Mouse (Mus musculus) heart, embryonic 16.5 days (tissue): ENCODE data around the gene Ncbp2. TPM values are rescaled to one million over a fixed set of nuclear protein-coding genes. Genes with fewer than 3 reads are reported as not detected.
"Not testable (repeated sequence)": the region's sequence is repeated elsewhere in the genome, so short reads cannot be mapped to it uniquely, and the experiment has no call there.

ENCODE experiments used
- ATAC-seq: fragments of 200-750 bp; cut with Nextera tagmentation; replicated peaks from 2 replicates; pipeline ENCODE4 v1.8.0; 2017; ENCODE audit warnings: moderate number of reproducible peaks; ENCODE audit not compliant: insufficient read depth, low FRiP score; ENCODE audit errors: extremely low read depth
- H3K27ac ChIP-seq: fragments of 300-500 bp; sonication (generic); 2 replicates; pipeline ENCODE4 v1.5.1; 2014; ENCODE audit warnings: mild to moderate bottlenecking, low read length, control low read depth, moderate library complexity
- H3K27me3 ChIP-seq: fragments of 300-500 bp; sonication (generic); 2 replicates; pipeline ENCODE4 v1.6.1; 2014; ENCODE audit warnings: low read length, mixed read lengths; ENCODE audit not compliant: control insufficient read depth, insufficient read depth
- H3K36me3 ChIP-seq: fragments of 300-500 bp; sonication (generic); 2 replicates; pipeline ENCODE4 v1.6.1; 2014; ENCODE audit not compliant: control insufficient read depth, insufficient read depth
- H3K4me1 ChIP-seq: fragments of 300-500 bp; sonication (generic); 2 replicates; pipeline ENCODE4 v1.6.1; 2014; ENCODE audit warnings: low read length, mixed read lengths; ENCODE audit not compliant: control insufficient read depth, insufficient read depth
- H3K4me2 ChIP-seq: fragments of 300-500 bp; sonication (generic); 2 replicates; pipeline ENCODE4 v1.6.1; 2014; ENCODE audit warnings: low read depth, mild to moderate bottlenecking, control low read depth, low read length
- H3K4me3 ChIP-seq: fragments of 300-500 bp; sonication (generic); 2 replicates; pipeline ENCODE4 v1.5.1; 2014; ENCODE audit warnings: mild to moderate bottlenecking, control low read depth, low read length
- H3K9ac ChIP-seq: fragments of 300-500 bp; sonication (generic); 2 replicates; pipeline ENCODE4 v1.6.1; 2014; ENCODE audit warnings: low read length, control low read depth
- H3K9me3 ChIP-seq: fragments of 300-500 bp; sonication (generic); replicated peaks from 2 replicates; pipeline ENCODE4 v1.6.1; 2016; ENCODE audit warnings: low read length; ENCODE audit not compliant: control insufficient read depth
- WGBS: fragments of 180-500 bp; shearing (Covaris S2); extraction: QIAGEN DNeasy Blood & Tissue Kit; methylation state at CpG from one replicate; pipeline ENCODE4 v1.1.7; 2014; 5-methylcytosine and 5-hydroxymethylcytosine counted together
- polyA plus RNA-seq: library from polyadenylated mRNA; unstranded; fragments of >200 nt; fragmentation: Nextera tagmentation; extraction: Ambion mirVana; gene quantifications from 2 replicates; pipeline ENCODE4 v1.2.1, GENCODE M21; 2015

Gene Ncbp2
- polyA plus RNA-seq, 1 experiment from 2014 or later, result 64.4 TPM

DNA sequence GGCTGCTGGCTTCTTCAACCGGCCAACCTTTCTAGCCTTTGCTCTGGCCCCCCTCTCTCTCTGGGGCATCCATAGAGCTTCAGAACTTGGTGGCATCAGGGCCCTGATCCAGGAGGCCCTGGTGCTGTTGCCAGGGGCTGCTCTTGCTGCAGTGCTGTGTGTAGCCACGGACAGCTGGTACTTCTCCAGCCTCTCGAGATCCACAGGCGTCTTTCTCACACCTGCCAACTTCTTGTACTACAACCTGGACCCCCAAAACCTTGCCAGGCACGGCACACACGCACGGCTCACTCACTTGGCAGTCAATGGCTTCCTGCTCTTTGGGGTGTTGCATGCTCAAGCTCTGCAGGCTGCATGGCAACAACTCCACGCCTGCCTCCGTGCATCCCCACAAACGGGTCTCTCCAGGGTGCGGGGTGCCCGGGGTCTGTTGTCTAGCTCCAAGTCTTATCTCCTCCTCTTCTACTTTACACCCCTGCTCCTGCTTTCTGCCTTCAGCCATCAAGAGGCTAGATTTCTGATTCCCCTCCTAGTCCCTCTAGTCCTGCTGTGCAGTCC, 3.5 kb upstream of the Ncbp2 start:
- Histone ChIP-seq H3K27me3 (no peaks in the 10 kb centered on the region), H3K27ac (no peak overlapping the region), H3K4me2 (no peak overlapping the region), H3K9me3 (no peaks in the 10 kb centered on the region), H3K4me1 (peaks cover 19% of the 10 kb centered on the region), H3K4me3 (no peak overlapping the region), H3K36me3 (no peaks in the 10 kb centered on the region; the same call in 1 of the 2 replicates), H3K9ac (no peak overlapping the region)
- no peak for ATAC-seq
- WGBS, result 83% methylated on average over 12 of the region's 12 CpGs

GRCm38 (mm10) chr16:31945372-31945771, 2.9 kb upstream of the Ncbp2 start:
- 89% methylated on average over 6 of the region's 6 CpGs for WGBS
- Histone ChIP-seq H3K27me3 (no peaks in the 10 kb centered on the region), H3K4me1 (peaks cover 19% of the 10 kb centered on the region), H3K4me2 (no peak overlapping the region), H3K27ac (no peak overlapping the region), H3K36me3 (no peaks in the 10 kb centered on the region; the same call in 1 of the 2 replicates), H3K4me3 (no peak overlapping the region), H3K9ac (no peak overlapping the region), H3K9me3 (no peaks in the 10 kb centered on the region)
- no peak for ATAC-seq

- H3K36me3 ChIP-seq, ATAC-seq, H3K9me3 ChIP-seq, H3K9ac ChIP-seq, H3K4me3 ChIP-seq, H3K27me3 ChIP-seq, H3K27ac ChIP-seq: not testable (repeated sequence)
- Histone ChIP-seq H3K4me2 (0 out of 2 replicates have a peak overlapping the region, but pooled peaks have one; percentile 85), H3K4me1 (peaks cover 19% of the 10 kb centered on the region)
- WGBS, result 86% methylated on average over 6 of the region's 6 CpGs
Measured at GRCm38 (mm10) chr16:31945986-31946385, 2.3 kb upstream of the Ncbp2 start.

DNA sequence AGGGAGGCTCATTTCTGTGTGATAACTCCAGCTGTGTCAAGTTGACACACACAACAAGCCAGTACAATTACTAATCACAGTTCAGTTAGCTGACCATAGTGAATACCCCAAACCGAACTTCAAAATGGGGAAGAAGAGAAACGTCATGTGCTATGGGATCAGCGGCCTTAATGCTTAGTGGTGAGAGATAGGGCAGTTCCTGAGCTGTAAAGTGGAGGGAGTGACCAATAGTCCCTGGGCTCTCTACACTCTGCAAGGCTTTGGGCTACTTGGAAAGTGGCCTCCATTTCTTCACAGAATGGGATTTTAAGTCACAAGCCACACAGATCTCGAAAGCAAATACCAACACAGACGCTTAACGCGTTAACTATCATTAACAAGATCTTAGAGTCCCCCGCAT, 980 bp upstream of the Ncbp2 start:
- H3K4me2 ChIP-seq, result peak overlapping the region; percentile 85
- H3K9ac ChIP-seq, result peak overlapping the region; percentile 95
- peaks cover 4% of the 10 kb centered on the region; the same call in 1 of the 2 replicates for H3K36me3 ChIP-seq
- H3K9me3 ChIP-seq, result no peaks in the 10 kb centered on the region
- 17% methylated on average over 8 of the region's 8 CpGs for WGBS
- peaks cover 19% of the 10 kb centered on the region for H3K4me1 ChIP-seq
- peak overlapping the region; percentile 97 for H3K4me3 ChIP-seq
- no peak overlapping the region; the same call in 1 of the 2 replicates for H3K27ac ChIP-seq
- ATAC-seq, result no peak
- H3K27me3 ChIP-seq, result no peaks in the 10 kb centered on the region

DNA sequence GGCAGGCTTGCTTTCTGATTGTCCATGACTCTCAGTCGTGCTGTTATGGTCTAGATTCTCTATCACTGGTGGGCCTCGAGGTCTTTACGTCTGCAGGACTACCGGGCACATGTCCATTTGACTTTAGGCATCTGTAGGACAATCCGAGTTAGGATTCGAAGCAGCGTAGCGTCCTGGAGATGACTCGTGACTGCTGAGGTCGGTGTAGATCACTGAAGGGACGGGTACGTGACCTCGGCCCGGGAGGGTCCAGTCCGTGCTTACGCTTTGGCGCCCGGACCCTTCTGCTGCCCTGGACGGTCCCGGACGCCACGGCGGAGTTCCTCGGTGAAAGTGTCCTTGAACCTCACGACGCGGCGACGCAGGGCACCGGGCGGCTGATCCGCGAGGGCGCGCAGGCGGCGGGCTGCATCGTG, 404 bp upstream of the Ncbp2 start:
- WGBS, result under 1% methylated on average over 38 of the region's 38 CpGs
- H3K4me1 ChIP-seq, result peaks cover 19% of the 10 kb centered on the region
- H3K27me3 ChIP-seq, result no peaks in the 10 kb centered on the region

DNA sequence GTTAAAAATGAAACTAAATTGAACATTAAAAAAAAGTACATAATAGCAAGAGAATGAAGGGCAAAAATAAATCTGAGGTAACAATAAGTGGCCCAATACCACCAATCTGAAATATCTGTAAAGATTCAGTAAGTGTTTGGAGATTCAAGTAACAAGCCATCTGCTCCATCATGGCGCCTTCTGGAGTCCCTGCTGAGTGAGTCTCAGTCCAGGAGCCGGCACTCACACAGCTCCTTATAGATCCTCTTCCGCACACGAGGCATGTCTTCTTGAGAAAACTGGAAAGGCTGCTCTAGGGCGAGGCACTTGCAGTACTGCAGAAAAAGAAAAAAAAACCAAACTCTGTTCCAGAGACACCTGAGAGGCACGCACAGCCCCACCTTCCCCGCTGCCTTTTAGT, 14.9 kb downstream of the Ncbp2 start:
- no peaks in the 10 kb centered on the region for H3K27me3 ChIP-seq
- H3K27ac ChIP-seq, result no peak overlapping the region
- ATAC-seq, result no peak
- H3K4me3 ChIP-seq, result no peak overlapping the region
- H3K9ac ChIP-seq, result no peak overlapping the region
- H3K36me3 ChIP-seq, result peaks cover 30% of the 10 kb centered on the region
- no peaks in the 10 kb centered on the region for H3K4me1 ChIP-seq
- H3K9me3 ChIP-seq, result no peaks in the 10 kb centered on the region
- 89% methylated on average over 7 of the region's 7 CpGs for WGBS
- no peak overlapping the region for H3K4me2 ChIP-seq

More for the DNA sequence above, 404 bp upstream of the Ncbp2 start:
- peak overlapping the region; percentile 94 for H3K27ac ChIP-seq
- peak overlapping the region; percentile 85 for H3K4me2 ChIP-seq
- no peaks in the 10 kb centered on the region for H3K9me3 ChIP-seq
- peak; percentile 61 for ATAC-seq
- peak overlapping the region; percentile 95 for H3K9ac ChIP-seq
- peak overlapping the region; percentile 97 for H3K4me3 ChIP-seq
- H3K36me3 ChIP-seq, result peaks cover 7% of the 10 kb centered on the region; the same call in 1 of the 2 replicates

DNA sequence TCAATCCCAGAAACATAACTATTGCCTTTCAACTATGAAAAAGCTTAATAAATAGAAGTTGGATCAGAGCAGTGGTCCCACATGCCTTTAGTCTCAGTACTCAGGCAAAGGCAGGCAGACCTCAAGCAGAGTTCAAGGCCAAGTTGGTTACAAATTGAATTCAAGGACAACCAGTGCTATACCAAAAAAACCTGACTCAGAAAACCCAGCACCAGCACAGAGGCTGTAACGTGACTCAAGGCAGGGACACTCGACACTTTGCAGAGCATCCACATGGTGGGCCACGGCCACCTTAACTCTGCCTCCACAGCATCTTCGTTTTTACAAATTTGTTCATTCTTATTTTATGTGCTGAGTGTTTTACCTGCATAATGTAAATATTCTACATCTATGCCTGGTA, 26.9 kb downstream of the Ncbp2 start:
- WGBS, result 89% methylated on average over 4 of the region's 4 CpGs

DNA sequence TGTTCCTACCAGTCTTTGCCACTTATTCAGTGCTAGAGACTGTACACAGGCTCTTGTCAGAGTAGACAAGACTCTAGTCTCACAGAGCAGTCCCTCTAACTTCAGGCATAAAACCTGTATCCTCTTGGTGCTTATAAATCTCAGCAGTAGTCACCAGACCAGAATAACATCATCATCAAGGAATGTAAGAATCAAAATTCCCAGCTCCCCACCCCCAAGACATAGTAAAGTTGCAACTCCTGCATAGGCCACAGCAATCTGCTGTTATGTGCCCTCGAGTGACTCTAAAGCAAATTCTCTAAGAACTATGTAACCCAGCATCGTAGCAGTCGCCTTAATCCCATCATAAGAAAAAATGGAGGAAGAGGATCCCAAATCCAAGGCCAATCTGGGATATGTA, 31.2 kb downstream of the Ncbp2 start:
- no peaks in the 10 kb centered on the region for H3K9me3 ChIP-seq
- H3K4me3 ChIP-seq, result no peak overlapping the region
- H3K27ac ChIP-seq, result no peak overlapping the region
- no peak overlapping the region for H3K4me2 ChIP-seq
- ATAC-seq, result no peak
- 83% methylated on average over 3 of the region's 3 CpGs for WGBS
- no peaks in the 10 kb centered on the region for H3K4me1 ChIP-seq
- no peak overlapping the region for H3K9ac ChIP-seq
- no peaks in the 10 kb centered on the region for H3K27me3 ChIP-seq
- peaks cover 12% of the 10 kb centered on the region; the same call in 1 of the 2 replicates for H3K36me3 ChIP-seq

More for the DNA sequence above, 26.9 kb downstream of the Ncbp2 start:
- no peak overlapping the region for H3K4me2 ChIP-seq
- no peaks in the 10 kb centered on the region for H3K9me3 ChIP-seq
- no peak for ATAC-seq
- no peaks in the 10 kb centered on the region for H3K27me3 ChIP-seq
- peaks cover 15% of the 10 kb centered on the region for H3K36me3 ChIP-seq
- H3K4me3 ChIP-seq, result no peak overlapping the region
- no peaks in the 10 kb centered on the region for H3K4me1 ChIP-seq
- H3K27ac ChIP-seq, result no peak overlapping the region
- no peak overlapping the region for H3K9ac ChIP-seq

DNA sequence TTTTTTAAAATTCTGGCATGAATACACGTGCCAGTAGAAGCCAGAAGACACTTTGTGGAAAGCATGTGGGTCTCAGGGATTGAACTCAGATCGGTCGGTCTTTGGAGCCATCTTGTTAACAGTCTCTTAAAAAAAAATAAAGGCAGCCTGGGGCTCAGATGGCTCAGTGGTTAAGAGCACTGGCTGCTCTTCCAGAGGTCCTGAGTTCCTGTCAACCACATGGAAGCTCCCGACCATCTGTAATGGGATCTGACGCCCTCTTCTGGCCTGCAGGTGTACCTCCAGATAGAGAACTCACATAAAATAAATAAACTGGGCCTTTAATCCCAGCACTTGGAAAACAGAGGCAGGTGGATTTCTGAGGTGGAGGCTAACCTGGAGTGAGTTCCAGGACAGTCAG, 32.6 kb downstream of the Ncbp2 start:
- Histone ChIP-seq H3K9me3 (no peaks in the 10 kb centered on the region), H3K9ac (no peak overlapping the region), H3K27ac (no peak overlapping the region), H3K4me3 (no peak overlapping the region), H3K4me1 (no peaks in the 10 kb centered on the region), H3K36me3 (peaks cover 10% of the 10 kb centered on the region; the same call in 1 of the 2 replicates), H3K4me2 (no peak overlapping the region), H3K27me3 (no peaks in the 10 kb centered on the region)
- WGBS, result 80% methylated on average over 5 of the region's 5 CpGs
- no peak for ATAC-seq
